Mouse (Mus musculus) layer of hippocampus, postnatal 25 days (tissue): ENCODE data around the gene Plekhm3. TPM values are rescaled to one million over a fixed set of nuclear protein-coding genes. Genes with fewer than 3 reads are reported as not detected.

ENCODE experiments used
- DNase-seq, 2 experiments: peaks; one replicate each; pipeline ENCODE4 v3.0.0; 2022; ENCODE audit warnings: mixed read lengths in 2 of 2, low spot score in 1 of 2; ENCODE audit errors: extremely low spot score in 1 of 2
- total RNA-seq, 2 experiments: library from RNA; stranded (reverse); gene quantifications; 2 replicates each; pipeline ENCODE4 v1.2.3; 2021

Plekhm3 gene
- total RNA-seq, 2 experiments from 2014 or later, result 24.7 to 34.1 TPM

DNA sequence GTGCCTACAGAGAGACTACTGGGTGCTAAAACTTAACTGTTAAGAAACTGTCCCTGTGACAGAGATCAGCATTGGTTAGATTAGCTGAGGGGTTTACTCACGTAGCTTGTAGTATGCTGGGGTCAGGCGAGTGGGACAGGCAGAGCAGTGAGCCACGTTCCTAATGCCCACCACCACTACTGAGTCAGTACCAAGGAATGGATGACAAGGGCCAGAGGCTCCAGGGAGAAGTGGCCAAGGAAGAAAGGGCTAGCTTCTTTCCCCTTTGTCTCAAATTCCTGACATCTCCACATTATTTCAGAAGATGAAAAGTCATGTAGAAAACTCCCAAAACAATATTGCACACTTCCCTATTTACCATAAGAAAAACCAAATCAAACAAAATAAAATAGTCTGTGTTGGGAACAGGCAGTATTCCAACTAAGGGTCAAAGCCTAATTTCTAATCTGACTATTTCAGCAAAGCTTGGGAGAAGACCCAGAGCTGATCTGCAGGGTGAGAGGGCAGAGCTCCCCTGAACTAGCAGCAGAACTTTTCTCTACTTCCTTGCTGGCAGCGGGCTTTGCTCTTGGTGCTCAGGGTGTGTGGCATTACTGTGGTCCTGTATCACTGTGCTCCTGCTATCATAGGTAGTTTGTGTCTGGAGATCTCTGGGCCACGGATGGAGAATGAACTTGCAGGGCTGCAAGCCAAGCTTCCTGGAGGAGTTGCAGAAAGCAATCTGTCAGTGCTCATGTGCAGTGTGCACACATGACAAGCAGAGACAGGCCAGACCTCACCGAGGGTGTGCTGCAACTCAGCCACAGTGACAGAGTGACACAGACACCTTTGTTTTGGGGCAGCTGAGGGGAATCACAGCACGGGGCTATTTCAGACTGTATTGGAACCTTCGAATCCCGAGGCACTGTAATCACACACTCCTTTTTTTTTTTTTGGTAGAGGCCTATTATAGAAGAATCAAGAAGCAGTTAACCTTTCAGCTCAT, 165.5 kb downstream of the Plekhm3 start:
- peak in 1 of 2 experiments; percentile 16 for DNase-seq

DNA sequence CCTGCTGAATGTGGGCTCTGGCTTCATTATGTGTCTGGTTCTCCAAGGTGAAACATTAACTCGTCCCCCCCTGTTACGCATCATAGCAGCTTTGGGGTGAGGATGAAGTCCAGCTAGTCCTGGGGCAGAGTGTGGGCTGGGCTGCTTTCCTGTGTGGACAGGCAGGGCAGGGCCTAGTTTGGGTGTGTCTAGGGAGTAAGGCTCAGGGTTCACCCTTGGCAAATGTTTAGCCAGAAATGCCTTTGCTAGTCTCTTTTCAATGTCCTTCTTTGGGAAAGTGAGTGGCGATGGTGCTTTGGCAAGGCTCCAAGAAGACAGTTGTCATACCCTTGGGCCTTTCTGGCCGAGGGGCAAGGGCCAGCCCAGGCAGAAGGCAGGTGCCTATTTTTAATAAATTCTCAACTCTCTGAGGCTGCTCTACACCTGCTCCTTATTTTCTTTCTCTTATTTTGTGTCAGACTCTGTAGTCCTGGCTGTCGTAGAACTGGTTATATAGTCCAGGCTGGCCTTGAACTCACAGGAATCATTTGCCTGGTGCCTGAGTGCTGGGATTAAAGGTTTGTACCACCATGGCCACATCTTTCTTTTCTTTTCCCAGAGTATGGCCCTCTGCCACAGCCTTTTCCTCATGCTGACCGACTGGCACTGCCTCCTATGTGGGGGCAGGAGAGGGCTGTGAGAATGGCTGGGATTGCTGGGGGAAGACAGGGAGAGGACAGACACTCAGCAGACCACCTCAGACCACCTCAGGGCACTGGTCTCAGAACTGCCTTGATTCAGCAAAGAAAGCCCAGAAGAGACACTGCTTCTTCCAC, 168.7 kb downstream of the Plekhm3 start:
- DNase-seq, result no peak

DNA sequence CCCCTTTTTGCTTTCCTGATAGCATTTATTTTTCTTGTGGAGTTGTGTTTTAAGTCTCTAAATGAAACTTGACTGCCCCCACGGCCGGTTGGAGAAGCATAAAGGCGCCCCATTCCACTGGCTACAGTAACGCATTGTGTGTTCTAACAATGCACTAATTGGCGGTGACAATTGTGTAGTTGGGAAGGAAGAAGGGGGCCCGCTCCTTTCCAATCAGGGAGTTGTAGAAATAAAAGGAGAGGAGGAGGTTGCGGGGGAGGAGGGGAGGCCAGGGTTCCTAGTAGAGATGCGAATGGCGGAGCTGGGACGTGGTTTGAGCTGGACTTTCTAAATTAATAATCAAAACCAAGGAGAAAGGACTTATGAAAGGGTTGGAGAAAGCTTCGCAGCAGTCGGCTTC, 176.8 kb downstream of the Plekhm3 start:
- DNase-seq, result no peak

DNA sequence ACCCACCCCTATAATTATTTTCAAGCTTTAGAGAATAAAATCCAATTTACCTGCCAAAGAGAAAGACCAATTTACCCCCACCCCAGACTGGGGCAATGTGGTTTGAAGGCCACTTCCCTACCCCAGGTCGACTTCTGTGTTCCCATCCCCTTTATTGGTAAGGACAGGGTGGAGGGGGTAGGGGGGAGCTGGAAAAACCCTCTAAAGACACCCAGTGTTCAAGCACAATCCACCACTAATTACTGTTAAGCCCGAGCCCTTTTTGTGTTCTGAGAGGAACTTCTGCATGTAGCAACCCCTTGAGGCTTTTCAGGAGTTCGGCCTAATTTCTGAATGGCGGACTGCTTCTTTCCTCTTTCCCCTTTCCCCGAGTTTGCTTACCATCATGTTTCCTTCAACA, 177.2 kb downstream of the Plekhm3 start:
- no peak for DNase-seq

DNA sequence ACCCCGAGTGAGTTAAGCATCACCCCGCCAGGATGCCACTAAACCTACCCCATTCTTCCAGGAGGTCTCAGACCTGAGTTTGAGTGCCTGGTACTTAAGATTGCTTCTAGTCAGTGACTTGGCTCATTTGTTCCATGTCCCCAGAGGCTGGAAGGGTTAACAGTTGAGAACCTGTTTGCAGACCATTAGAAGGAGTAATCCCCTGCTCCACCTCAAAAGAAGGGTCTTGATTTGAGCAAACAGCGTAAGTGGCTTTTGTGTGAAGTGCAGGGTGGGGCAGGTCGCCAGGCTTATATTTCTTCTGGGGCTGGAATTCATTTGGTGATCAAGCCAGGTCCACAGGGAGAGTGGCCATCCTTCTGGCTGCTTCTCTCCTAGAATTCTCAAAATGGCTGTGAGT, 183.3 kb downstream of the Plekhm3 start:
- DNase-seq, result no peak

DNA sequence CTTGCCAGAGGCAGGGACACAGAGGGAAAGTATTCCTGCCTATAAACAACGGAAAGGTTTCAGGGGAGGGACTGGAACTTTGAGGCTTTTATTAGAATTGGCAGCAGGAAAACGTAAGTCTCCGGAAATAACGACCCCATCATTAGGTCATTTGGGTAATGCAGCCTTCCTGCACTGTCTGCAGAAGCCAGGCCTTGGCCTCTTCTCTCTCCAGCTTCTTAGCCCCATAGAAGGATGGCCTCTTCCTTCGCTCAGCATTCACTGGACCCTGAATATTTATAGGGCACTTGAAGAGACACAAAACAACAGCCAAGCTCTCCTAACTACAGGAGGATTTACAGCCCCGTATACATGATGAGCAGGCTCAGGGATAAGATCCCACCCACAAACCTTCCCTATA, 186.5 kb downstream of the Plekhm3 start:
- DNase-seq, result no peak

DNA sequence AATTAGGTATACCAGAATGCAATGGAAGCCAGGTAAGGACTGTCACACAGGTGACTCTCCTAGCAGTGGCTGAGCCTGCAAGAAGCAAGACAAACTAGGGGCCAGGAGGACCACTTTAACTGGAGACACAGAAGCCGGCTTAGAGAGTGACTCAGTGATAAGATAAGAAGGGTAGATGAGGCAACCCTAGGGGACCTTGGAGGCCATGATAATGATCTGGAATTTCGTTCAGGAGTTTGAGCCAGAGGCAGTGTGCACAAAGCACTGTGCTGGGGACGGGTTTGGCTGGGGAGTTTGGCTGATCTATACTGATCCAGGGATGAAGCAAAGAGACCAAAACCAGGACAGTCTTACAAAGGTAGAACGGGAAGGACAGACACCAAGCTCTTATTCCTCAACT, 195.0 kb downstream of the Plekhm3 start:
- no peak for DNase-seq

DNA sequence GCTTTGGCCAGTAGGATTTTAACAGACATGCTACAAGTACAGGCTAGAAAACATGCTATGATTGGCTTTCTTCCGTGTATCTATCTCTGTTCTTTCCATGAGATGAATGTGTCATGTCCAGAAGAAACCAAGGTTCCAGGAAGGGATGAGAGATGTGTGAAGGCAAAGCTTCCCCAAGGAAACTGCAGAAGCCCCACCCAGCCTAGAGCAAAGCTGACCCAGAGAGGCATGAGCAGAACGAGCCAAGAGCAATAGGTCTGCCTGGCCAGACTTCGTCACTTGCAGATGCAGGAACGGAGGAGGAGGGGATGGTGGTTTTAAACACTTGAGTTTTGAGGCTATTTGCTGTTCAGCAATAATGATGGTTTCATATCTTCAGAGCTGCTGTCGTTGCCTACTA, 198.9 kb downstream of the Plekhm3 start:
- DNase-seq, result no peak

DNA sequence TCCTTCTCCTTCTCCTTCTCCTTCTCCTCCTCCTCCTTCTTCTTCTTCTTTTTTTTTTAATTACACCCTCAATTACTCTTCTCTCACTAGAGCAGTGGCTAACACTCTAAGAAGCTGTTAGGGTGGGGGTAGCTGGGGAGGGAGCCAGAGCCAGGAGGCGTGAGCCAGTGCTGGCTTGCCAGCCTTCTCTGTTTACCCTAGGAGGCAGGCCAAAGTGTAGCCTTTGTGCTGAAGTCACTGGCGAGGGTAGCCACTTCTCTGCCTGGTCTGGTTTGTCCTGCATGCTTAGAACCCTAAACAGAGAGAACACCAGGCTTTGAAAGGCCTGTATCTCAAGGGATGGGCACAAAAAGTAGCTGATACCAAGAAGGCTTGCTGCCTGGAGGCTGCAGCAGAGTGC, 199.4 kb downstream of the Plekhm3 start:
- DNase-seq, result no peak

DNA sequence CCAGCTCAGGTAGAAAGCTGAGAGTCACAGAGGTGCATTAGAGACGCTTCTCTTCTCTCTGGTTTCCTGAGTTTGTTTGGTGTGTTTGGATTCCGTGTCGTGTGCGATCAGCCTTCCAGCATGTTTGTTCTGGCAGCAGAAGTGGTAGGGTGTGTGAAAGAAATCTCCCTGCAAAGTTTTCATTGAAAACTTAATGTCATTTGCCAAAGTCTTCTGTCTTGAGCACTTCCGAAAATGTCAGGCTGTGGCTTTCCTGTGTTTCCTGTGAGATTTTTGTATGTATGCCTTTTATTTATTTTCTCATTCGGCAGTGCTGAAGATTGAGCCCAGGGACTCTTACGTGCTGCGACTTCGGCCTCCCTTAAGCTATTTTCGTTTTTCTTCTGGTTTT, 200.0 kb downstream of the Plekhm3 start:
- no peak for DNase-seq

DNA sequence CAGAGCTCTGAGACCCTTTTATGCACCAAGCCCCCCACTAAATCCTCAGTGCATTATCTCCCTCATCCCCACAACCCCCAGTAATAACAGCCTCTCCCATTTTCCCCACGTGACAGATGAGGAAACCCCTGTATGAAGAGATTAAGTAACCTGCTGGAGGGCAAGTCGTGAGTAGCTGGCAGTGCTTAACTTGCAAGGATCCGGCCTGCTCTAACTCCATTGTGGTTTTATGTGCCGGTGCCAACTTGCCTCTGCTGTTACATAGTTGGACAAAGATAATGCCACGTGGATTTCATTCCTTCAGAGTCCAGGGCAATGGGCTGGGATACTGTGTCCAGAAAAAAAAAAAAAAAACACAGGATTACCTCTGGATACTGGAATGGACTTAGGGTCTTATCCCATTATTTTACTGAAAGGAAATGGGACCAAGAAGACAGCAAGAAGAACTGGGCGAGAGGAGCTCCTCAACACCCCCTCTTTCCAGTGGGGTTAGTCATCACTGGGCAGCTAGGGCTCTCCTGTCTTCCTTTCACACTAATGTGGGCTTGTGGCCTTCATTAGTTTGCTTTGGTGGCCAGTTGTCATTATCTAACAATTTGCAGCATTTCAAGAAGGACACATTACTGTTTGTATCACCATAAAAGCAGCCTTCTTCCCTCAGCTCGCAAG, 200.5 kb downstream of the Plekhm3 start:
- DNase-seq, result no peak

DNA sequence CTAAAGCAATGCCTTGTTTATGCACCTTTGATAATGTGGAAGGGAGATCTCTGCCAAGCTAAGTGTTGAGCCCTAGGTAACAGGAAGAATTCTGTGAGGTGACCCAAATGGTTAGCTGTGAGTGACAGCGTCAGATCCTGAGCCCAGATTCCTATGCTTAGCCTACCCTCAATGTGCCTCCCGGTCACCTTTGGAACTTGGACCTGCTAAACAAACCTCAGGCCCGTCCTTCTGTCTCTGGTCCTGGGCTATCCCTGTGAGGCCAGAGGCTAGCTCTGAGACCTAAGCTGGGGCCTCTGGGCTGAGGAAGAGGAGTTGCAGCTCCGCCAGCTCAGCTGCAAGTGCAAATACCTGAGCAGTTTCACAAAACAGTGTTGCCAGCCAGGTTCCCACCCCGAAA, 202.0 kb downstream of the Plekhm3 start:
- no peak for DNase-seq

DNA sequence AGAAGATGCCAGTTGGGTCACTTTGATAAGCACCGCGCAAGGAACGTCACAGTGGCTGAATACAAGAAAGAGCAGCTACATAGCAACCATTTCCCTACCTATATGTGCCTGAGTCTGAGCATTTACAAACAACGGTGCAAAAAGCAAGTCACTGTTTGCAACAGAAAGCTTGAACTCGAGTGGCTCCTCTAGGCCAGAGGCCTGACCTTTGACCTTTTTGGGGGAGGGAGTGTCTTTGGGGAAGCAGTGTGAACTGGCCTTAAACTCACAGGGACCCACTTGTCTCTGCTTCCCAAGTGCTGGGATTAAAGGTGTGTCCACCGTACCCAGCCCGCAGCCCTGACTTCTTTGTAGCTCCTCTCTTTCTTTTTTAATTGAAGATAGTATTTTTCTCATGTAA, 203.0 kb downstream of the Plekhm3 start:
- DNase-seq, result no peak

DNA sequence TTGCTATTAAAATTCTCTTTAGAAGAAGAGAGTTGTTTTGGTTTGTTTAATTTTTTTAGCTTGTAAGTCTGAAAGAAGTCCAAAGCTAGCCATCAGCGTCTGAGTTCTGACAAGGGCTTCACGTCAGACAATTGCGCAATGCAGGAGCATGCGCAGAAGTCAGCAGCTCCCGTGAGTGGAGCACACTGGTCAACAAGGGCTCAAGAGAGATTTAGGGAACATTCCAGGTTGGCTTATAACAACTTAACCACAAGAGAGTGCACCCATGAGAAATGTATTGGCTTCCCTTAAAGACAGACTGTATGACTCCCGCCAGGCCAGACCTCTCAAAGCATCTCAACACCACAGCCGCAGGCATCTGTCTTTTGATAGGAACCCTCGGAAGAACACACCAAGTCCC, 203.5 kb downstream of the Plekhm3 start:
- no peak for DNase-seq

DNA sequence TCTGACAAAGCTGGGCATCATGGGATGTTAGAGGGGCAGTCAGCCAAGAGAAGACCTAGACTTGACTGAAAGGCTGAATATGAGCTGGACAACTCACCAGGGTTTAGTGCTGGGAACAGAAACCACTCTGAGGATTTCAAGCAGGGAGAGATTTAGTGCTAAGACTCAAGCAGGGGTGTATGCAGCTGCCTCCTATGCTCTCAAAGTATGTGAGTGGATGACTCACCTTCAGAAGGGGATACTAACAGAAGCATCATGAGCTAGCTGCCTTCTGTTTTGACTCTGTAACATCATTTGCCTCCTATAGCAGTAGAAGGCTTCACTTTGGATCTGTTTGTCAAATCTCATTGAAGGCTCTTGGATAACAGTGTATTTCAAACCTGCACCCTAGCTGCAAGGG, 212.0 kb downstream of the Plekhm3 start:
- no peak for DNase-seq

DNA sequence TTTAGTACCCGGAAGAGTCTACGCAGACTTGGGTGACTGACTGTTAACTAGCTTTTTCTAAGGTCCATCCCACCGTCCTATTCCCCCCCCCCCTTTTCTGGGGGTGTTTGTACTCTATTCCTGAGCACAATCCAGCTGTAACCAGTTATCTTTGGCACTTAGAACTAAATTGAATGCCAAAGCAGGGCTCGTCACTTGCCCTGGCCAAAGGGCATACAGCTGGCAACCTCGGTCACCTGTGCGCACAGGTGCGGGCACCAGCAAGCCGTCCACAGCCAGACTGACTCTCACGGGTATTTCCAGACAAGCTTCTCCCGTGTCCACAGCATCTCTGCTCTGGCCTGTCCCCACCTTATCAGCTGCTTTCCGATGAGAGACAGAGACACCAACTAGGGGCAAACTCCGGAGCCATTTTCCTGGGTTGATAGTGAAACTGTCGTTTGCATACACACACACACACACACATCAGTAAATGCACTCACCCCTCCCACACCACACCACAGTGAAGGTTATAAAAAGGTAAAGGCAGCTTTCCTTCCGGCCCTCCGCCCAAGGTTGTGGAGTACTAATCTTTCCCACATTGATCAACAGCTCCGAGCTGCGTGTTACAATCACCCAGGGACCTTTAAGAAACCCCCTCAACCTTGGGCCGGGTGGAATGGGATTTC, 213.7 kb downstream of the Plekhm3 start:
- no peak for DNase-seq

DNA sequence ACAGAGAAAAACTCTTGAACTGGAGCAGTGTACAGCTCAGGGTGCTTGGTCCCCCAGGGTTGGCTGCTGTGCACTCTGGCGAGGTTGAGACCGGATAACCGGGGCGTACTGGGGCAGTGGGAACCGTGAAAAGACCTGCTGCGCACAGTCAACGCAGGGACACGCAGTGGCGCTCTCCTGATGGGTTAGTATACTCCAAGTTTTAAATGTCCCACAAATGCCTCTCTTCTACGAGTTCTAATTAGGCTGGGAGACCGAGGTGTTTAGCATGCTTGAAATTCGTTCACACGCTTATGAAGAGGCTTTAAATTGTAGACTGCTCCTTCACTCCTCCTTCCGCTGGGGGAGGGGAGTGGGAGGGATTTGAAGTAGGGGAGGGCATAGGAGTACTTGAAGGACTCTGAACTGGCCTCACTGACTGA, 218.0 kb downstream of the Plekhm3 start:
- no peak for DNase-seq

DNA sequence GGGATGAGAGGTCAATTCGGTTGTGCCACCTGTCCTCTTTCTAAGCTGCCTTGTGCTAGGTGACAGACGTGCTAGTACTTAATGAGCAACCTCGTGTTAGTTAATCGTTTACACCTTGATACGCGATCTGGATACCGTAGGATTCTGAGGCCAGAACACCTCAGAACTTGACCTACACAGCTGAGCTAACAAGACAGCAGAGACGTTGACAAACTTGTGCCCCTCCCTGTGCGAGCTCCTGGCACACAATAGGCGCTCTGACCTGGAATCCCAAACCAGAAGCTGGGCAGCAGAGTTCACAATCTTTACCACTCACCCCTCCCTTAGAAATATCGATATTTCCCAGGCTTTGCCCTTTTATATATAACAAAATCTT, 218.5 kb downstream of the Plekhm3 start:
- DNase-seq, result no peak

DNA sequence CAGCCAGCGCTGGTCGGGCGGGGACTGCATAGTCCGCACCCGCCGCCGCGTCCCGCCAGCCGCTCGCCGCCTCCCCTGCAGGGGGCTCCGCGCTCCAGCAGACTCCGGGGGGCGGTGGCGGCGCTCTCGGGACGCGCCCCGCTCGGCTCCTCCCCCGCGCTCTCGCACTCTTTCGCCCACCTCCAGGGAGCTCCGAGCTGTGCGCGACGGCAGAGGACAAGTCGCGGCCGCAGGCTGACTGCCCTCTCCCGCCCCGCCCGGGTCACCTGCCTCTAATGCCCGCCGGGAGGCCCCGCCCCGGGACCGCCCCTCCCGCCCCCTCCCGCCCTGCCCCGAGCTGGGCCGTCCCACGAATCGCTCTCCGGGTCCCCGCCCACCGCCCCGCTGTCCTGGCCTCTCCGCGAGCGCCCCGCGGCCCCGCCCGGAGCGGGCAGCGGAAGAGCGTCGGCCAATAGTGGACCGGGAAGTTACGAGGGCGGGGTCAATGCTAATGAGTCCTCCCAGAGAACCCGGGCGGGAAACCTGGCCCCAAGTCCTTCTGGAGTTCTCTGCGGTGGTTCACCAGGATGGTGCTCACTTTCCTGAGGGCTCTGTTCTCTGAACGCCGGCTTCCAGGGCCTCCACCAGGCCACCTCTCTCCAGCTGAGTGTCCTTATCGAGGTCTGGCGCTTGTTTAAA, 219.0 kb downstream of the Plekhm3 start, which contains the start of gene Fzd5:
TSS of gene Fzd5 (minus strand) at position 250 of the 678 bp plus-strand sequence.
- DNase-seq, result peak; percentile 37 to 47
